Mouse (Mus musculus) MEL (cell line): Measurements from ENCODE around the gene Pafah2. TPM values are rescaled to one million over a fixed set of nuclear protein-coding genes. Genes with fewer than 3 reads are reported as not detected.

Experiments used
- DNase-seq: peaks from one replicate; pipeline ENCODE4 v3.0.0; 2011; ENCODE audit warnings: low read depth, low spot score
- H3K27ac ChIP-seq: 2 replicates; pipeline ENCODE4 v1.5.1; 2012; ENCODE audit warnings: low read depth, mild to moderate bottlenecking, control low read depth, low read length, moderate library complexity; ENCODE audit not compliant: control insufficient read depth
- H3K27me3 ChIP-seq, 2 experiments: fragments of 150-350 bp in 1 of 2; sonication (generic) in 1 of 2; 2 replicates each; pipeline ENCODE4 v1.6.1; 2012; ENCODE audit warnings: low read length in 2 of 2, mild to moderate bottlenecking in 2 of 2, improper control_type of control experiment in 1 of 2, moderate library complexity in 1 of 2; ENCODE audit not compliant: insufficient read depth in 2 of 2, control insufficient read depth in 1 of 2
- H3K36me3 ChIP-seq, 2 experiments: 2 replicates each; pipeline ENCODE4 v1.6.1; 2012 to 2014; ENCODE audit warnings: low read length in 2 of 2, improper control_type of control experiment in 1 of 2, inconsistent platforms in 1 of 2, mild to moderate bottlenecking in 1 of 2; ENCODE audit not compliant: insufficient read depth in 2 of 2, control insufficient read depth in 1 of 2
- H3K4me1 ChIP-seq, 2 experiments: fragments of 150-350 bp in 1 of 2; sonication (generic) in 1 of 2; 2 replicates each; pipeline ENCODE4 v1.6.1; 2012; ENCODE audit warnings: low read length in 2 of 2, improper control_type of control experiment in 1 of 2, mild to moderate bottlenecking in 1 of 2; ENCODE audit not compliant: insufficient read depth in 2 of 2, control insufficient read depth in 1 of 2
- H3K4me3 ChIP-seq, 2 experiments: fragments of 150-350 bp in 1 of 2; sonication (generic) in 1 of 2; 2 replicates each; pipeline ENCODE4 v1.5.1; 2012; ENCODE audit warnings: low read depth in 2 of 2, low read length in 2 of 2, mild to moderate bottlenecking in 2 of 2, moderate library complexity in 2 of 2, control low read depth in 1 of 2, improper control_type of control experiment in 1 of 2; ENCODE audit not compliant: control insufficient read depth in 1 of 2, insufficient read depth in 1 of 2
- H3K79me2 ChIP-seq: 2 replicates; pipeline ENCODE4 v1.6.1; 2012; ENCODE audit warnings: mild to moderate bottlenecking, low read length, moderate library complexity; ENCODE audit not compliant: control insufficient read depth, poor library complexity, insufficient read depth
- H3K9ac ChIP-seq: 2 replicates; pipeline ENCODE4 v1.6.1; 2012; ENCODE audit warnings: low read depth, mild to moderate bottlenecking, control low read depth, low read length, moderate library complexity; ENCODE audit not compliant: control insufficient read depth, poor library complexity, severe bottlenecking
- H3K9me3 ChIP-seq: fragments of 150-350 bp; sonication (generic); replicated peaks from 2 replicates; pipeline ENCODE4 v1.6.1; 2012; ENCODE audit warnings: mild to moderate bottlenecking, low read length, improper control_type of control experiment, moderate library complexity; ENCODE audit not compliant: insufficient read depth
- BHLHE40 ChIP-seq: IDR thresholded peaks from 2 replicates; pipeline ENCODE4 v1.6.1; 2012; ENCODE audit warnings: low read depth, mild to moderate bottlenecking, inconsistent platforms, low read length, improper control_type of control experiment, borderline replicate concordance
- CHD1 ChIP-seq: IDR thresholded peaks from 2 replicates; pipeline ENCODE4 v1.6.1; 2012; ENCODE audit warnings: low read depth, mild to moderate bottlenecking, inconsistent platforms, low read length, improper control_type of control experiment
- CHD2 ChIP-seq: IDR thresholded peaks from 2 replicates; pipeline ENCODE4 v1.6.1; 2011; ENCODE audit warnings: low read length, improper control_type of control experiment
- CTCF ChIP-seq, 3 experiments: IDR thresholded peaks in 2 of 3; conservative IDR thresholded peaks in 1 of 3; 2 replicates each; pipeline ENCODE4 v1.5.1; 2011 to 2012; ENCODE audit warnings: low read length in 3 of 3, low read depth in 2 of 3, mild to moderate bottlenecking in 2 of 3, improper control_type of control experiment in 1 of 3, inconsistent platforms in 1 of 3, mixed read lengths in 1 of 3, moderate library complexity in 1 of 3; ENCODE audit not compliant: control insufficient read depth in 1 of 3, insufficient read depth in 1 of 3, poor library complexity in 1 of 3, severe bottlenecking in 1 of 3
- E2F4 ChIP-seq: IDR thresholded peaks from 2 replicates; pipeline ENCODE4 v1.6.1; 2011; ENCODE audit warnings: low read depth, low read length, improper control_type of control experiment, borderline replicate concordance
- ELF1 ChIP-seq: IDR thresholded peaks from 2 replicates; pipeline ENCODE4 v1.6.1; 2014; ENCODE audit warnings: low read depth, mild to moderate bottlenecking, inconsistent platforms, low read length, improper control_type of control experiment, moderate library complexity
- EP300 ChIP-seq, 2 experiments: IDR thresholded peaks; 2 replicates each; pipeline ENCODE4 v1.6.1; 2011; ENCODE audit warnings: improper control_type of control experiment in 2 of 2, low read length in 2 of 2, low read depth in 1 of 2, mild to moderate bottlenecking in 1 of 2
- ETS1 ChIP-seq: IDR thresholded peaks from 2 replicates; pipeline ENCODE4 v1.6.1; 2012; ENCODE audit warnings: low read depth, mild to moderate bottlenecking, inconsistent platforms, low read length, improper control_type of control experiment, moderate library complexity
- GABPA ChIP-seq: IDR thresholded peaks from 2 replicates; pipeline ENCODE4 v1.6.1; 2012; ENCODE audit warnings: low read depth, mild to moderate bottlenecking, inconsistent platforms, low read length, improper control_type of control experiment, moderate library complexity
- GATA1 ChIP-seq: IDR thresholded peaks from 2 replicates; pipeline ENCODE4 v1.6.1; 2011; ENCODE audit warnings: low read depth, low read length, improper control_type of control experiment
- HCFC1 ChIP-seq: IDR thresholded peaks from 2 replicates; pipeline ENCODE4 v1.6.1; 2012; ENCODE audit warnings: low read depth, mild to moderate bottlenecking, inconsistent platforms, low read length, improper control_type of control experiment, moderate library complexity
- MAFK ChIP-seq: IDR thresholded peaks from 2 replicates; pipeline ENCODE4 v1.6.1; 2011; ENCODE audit warnings: low read depth, mild to moderate bottlenecking, low read length, improper control_type of control experiment, borderline replicate concordance
- MAX ChIP-seq: IDR thresholded peaks from 2 replicates; pipeline ENCODE4 v1.6.1; 2011; ENCODE audit warnings: low read length, improper control_type of control experiment
- MYB ChIP-seq: IDR thresholded peaks from 2 replicates; pipeline ENCODE4 v1.6.1; 2011; ENCODE audit warnings: mild to moderate bottlenecking, low read depth, low read length, improper control_type of control experiment
- MYC ChIP-seq: IDR thresholded peaks from 2 replicates; pipeline ENCODE4 v1.6.1; 2011; ENCODE audit warnings: low read depth, mild to moderate bottlenecking, low read length, improper control_type of control experiment, moderate library complexity
- NELFE ChIP-seq: IDR thresholded peaks from 2 replicates; pipeline ENCODE4 v1.6.1; 2011; ENCODE audit warnings: low read depth, low read length, improper control_type of control experiment
- NRF1 ChIP-seq: IDR thresholded peaks from 2 replicates; pipeline ENCODE4 v1.6.1; 2014; ENCODE audit warnings: low read depth, mild to moderate bottlenecking, inconsistent platforms, low read length, improper control_type of control experiment, moderate library complexity; ENCODE audit not compliant: poor library complexity, insufficient read depth, severe bottlenecking
- POLR2A ChIP-seq, 2 experiments: IDR thresholded peaks; 2 replicates each; pipeline ENCODE4 v1.6.1; 2011 to 2012; ENCODE audit warnings: low read length in 2 of 2, mild to moderate bottlenecking in 2 of 2, control low read depth in 1 of 2, improper control_type of control experiment in 1 of 2, low read depth in 1 of 2, moderate library complexity in 1 of 2; ENCODE audit not compliant: control insufficient read depth in 1 of 2, insufficient read depth in 1 of 2, poor library complexity in 1 of 2
- POLR2AphosphoS2 ChIP-seq: IDR thresholded peaks from 2 replicates; pipeline ENCODE4 v1.6.1; 2011; ENCODE audit warnings: low read length, improper control_type of control experiment
- RAD21 ChIP-seq: IDR thresholded peaks from 2 replicates; pipeline ENCODE4 v1.6.1; 2011; ENCODE audit warnings: mild to moderate bottlenecking, low read depth, low read length, improper control_type of control experiment
- RCOR1 ChIP-seq: IDR thresholded peaks from 2 replicates; pipeline ENCODE4 v1.6.1; 2012; ENCODE audit warnings: low read depth, mild to moderate bottlenecking, inconsistent platforms, low read length, improper control_type of control experiment
- SIN3A ChIP-seq: IDR thresholded peaks from 2 replicates; pipeline ENCODE4 v1.6.1; 2012; ENCODE audit warnings: low read length, improper control_type of control experiment, inconsistent platforms
- SMC3 ChIP-seq: IDR thresholded peaks from 2 replicates; pipeline ENCODE4 v1.6.1; 2011; ENCODE audit warnings: low read depth, low read length, improper control_type of control experiment
- TAL1 ChIP-seq: IDR thresholded peaks from 2 replicates; pipeline ENCODE4 v1.6.1; 2012; ENCODE audit warnings: mild to moderate bottlenecking, inconsistent platforms, low read length, moderate library complexity, mixed read lengths
- TBP ChIP-seq: IDR thresholded peaks from 2 replicates; pipeline ENCODE4 v1.8.0; 2011; ENCODE audit warnings: low read depth, low read length, improper control_type of control experiment
- TCF12 ChIP-seq: IDR thresholded peaks from 2 replicates; pipeline ENCODE4 v1.6.1; 2014; ENCODE audit warnings: low read depth, mild to moderate bottlenecking, inconsistent platforms, low read length, improper control_type of control experiment, moderate library complexity
- UBTF ChIP-seq: IDR thresholded peaks from 2 replicates; pipeline ENCODE4 v1.6.1; 2012; ENCODE audit warnings: low read depth, mild to moderate bottlenecking, inconsistent platforms, low read length, improper control_type of control experiment, moderate library complexity, borderline replicate concordance; ENCODE audit not compliant: insufficient read depth
- USF1 ChIP-seq: IDR thresholded peaks from 2 replicates; pipeline ENCODE4 v1.6.1; 2014; ENCODE audit warnings: low read depth, mild to moderate bottlenecking, inconsistent platforms, low read length, improper control_type of control experiment, moderate library complexity
- ZC3H11A ChIP-seq: IDR thresholded peaks from 2 replicates; pipeline ENCODE4 v1.6.1; 2012; ENCODE audit warnings: low read depth, mild to moderate bottlenecking, inconsistent platforms, low read length, improper control_type of control experiment
- ZKSCAN1 ChIP-seq: IDR thresholded peaks from 2 replicates; pipeline ENCODE4 v1.6.1; 2012; ENCODE audit warnings: low read depth, mild to moderate bottlenecking, inconsistent platforms, low read length, improper control_type of control experiment, moderate library complexity
- ZMIZ1 ChIP-seq: IDR thresholded peaks from 2 replicates; pipeline ENCODE4 v1.6.1; 2012; ENCODE audit warnings: low read depth, mild to moderate bottlenecking, inconsistent platforms, low read length, improper control_type of control experiment, moderate library complexity
- ZNF384 ChIP-seq: IDR thresholded peaks from 2 replicates; pipeline ENCODE4 v1.6.1; 2012; ENCODE audit warnings: low read depth, mild to moderate bottlenecking, inconsistent platforms, low read length, improper control_type of control experiment
- polyA plus RNA-seq, 2 experiments: library from polyadenylated mRNA; stranded (reverse) in 1 of 2; unstranded in 1 of 2; fragments of >175 nt in 1 of 2; fragments of >200 nt in 1 of 2; gene quantifications; 2 replicates each; pipeline versions ENCODE4 v1.2.1 to v1.2.4; 2012; ENCODE audit warnings: low replicate concordance in 2 of 2, low read depth in 1 of 2; ENCODE audit not compliant: insufficient read length in 2 of 2, insufficient read depth in 1 of 2, missing spikeins in 1 of 2
- total RNA-seq: library from RNA; depleted of rRNA; stranded (reverse); fragments of 300-350 nt; gene quantifications from 2 replicates; pipeline ENCODE4 v1.2.3, GENCODE M21; 2012

Pafah2 gene
- total and polyA plus RNA-seq, 3 experiments, result 6.0 to 10.6 TPM; not detected in 1

- peak overlapping the region; percentile 48 for H3K27ac ChIP-seq
- H3K4me3 ChIP-seq, result no peak overlapping the region
- peak; percentile 64 for DNase-seq
- H3K79me2 ChIP-seq, result no peaks in the 10 kb centered on the region
- H3K36me3 ChIP-seq, result peaks cover 0 to 13% of the 10 kb centered on the region in 2 experiments; a peak in 2 of 4 replicates
- no peak overlapping the region for H3K9ac ChIP-seq
- H3K27me3 ChIP-seq, result no peaks in the 10 kb centered on the region
- peaks cover 0 to 18% of the 10 kb centered on the region in 2 experiments; a peak in 3 of 4 replicates for H3K4me1 ChIP-seq
- TF ChIP-seq ZKSCAN1 (no peak), BHLHE40 (no peak), NELFE (no peak), USF1 (no peak), GABPA (no peak), UBTF (no peak), POLR2AphosphoS2 (no peak), ETS1 (peak; percentile 75), E2F4 (no peak), CHD1 (no peak), ZNF384 (peak; percentile 83), RAD21 (no peak), MYC (no peak), HCFC1 (no peak), TBP (no peak), CHD2 (no peak), MYB (no peak), MAFK (no peak; the same call in 1 of the 2 replicates), SIN3A (no peak; the same call in 1 of the 2 replicates), RCOR1 (peak; percentile 82; the same call in 1 of the 2 replicates), EP300 (IDR thresholded peaks at IDR 0.05; ENCODE audit: low read depth in 1 of 2, low read length in 2 of 2) (peak; percentile 83 to 88), ELF1 (no peak), NRF1 (no peak), CTCF (IDR thresholded peaks at IDR 0.05 in 2 of 3, conservative IDR thresholded peaks at IDR 0.05 in 1 of 3; ENCODE audit: control insufficient read depth in 1 of 3, insufficient read depth in 1 of 3, low read depth in 2 of 3, low read length in 3 of 3, poor library complexity in 1 of 3, severe bottlenecking in 1 of 3) (no peak), ZMIZ1 (no peak), SMC3 (no peak), GATA1 (peak; percentile 90), POLR2A (IDR thresholded peaks at IDR 0.05; ENCODE audit: control insufficient read depth in 1 of 2, insufficient read depth in 1 of 2, low read depth in 1 of 2, low read length in 2 of 2, poor library complexity in 1 of 2) (no peak), MAX (no peak), TAL1 (peak; percentile 80), ZC3H11A (no peak), TCF12 (peak; percentile 94)
- no peaks in the 10 kb centered on the region for H3K9me3 ChIP-seq
These were observed 43.0 kb downstream of the Pafah2 start for GRCm38 (mm10) chr4:134439119-134439518.
